Mouse (Mus musculus): ENCODE measurements around the gene Prss48.
"Not testable (repeated sequence)": the region's sequence is repeated elsewhere in the genome, so short reads cannot be mapped to it uniquely, and the experiment has no call there.

Gene Prss48

DNA sequence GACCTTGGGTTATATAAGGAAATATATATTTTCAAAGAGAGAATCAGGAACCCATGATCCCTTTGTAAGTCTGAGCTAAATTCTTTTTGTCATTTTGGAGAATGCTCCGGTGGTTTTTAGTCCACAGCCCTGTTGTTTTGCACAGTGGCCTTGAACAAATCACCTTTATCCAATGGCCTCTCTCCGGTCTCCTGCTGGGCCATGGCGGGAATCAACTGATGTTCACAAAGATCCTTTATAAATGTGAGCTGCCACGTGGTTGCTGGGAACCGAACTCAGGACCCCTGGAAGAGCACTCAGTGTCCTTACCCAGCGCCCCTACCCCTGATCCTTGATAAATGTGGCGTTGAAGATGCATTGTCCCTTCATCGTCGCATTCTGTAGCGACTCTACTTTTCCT, 2.5 kb upstream of the Prss48 start:
- intact Hi-C loops (cut with DNase I): no loop called here

DNA sequence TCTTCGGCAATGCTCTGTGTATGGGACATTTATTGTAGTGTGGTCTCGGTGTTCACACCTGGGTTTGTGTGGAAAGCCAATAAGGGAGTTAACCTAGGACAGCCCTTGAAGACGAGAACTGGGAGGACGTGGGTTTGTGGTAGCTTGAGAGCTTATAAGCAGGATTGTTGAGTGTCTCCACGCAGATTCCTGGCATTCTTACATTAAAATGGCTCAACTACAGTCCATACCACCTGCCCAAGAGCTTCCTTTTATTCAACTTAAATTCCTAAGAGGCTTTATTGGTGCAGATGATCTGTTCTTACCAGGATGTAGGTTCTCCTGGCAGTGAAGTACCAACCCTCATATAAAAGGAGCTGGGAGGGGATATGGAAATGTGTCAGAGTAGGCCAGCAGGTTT, 649 bp upstream of the Prss48 start:
- intact Hi-C loops (cut with DNase I): no loop called here

DNA sequence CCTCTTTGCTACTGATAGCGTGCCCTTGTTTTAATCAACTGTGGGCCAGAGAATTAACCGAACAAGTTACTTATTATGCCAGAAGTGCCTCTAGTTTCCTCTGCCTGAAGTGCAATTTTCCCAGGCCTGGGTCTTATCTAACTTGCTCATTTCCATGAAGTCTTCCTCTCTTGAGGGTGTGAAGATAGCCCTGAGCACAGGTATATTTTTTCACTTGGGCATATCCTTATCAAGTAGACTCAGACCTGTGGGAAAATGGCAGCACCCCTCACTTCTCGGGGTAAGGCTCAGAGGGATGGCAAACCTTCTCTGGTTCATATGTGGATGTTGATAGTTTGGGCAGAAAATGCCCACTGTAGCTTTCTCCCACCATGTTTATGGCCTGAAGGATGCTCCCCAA, 1.0 kb downstream of the Prss48 start:
- intact Hi-C loops (cut with DNase I): no loop called here

DNA sequence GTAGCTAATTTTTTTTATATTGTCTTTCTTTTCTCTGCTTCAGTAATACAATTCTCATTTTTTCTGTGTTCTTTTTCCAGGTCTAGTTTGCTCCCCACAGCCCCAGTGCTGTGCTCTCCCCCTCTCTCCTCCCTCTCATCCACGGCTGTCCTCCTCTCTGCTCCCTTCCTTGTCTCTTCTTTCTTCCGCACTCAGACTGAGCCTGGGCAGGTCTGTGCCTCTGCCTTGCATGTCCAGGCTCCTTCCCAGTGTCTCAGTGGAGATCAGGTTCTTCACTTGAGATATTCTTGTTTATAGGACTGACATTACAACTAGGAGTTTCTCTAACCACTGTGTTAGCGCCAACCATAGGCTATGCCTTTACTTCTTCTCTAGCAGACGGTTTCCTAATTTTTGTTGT, 7.6 kb downstream of the Prss48 start:
- intact Hi-C loops (cut with DNase I): no loop called here

DNA sequence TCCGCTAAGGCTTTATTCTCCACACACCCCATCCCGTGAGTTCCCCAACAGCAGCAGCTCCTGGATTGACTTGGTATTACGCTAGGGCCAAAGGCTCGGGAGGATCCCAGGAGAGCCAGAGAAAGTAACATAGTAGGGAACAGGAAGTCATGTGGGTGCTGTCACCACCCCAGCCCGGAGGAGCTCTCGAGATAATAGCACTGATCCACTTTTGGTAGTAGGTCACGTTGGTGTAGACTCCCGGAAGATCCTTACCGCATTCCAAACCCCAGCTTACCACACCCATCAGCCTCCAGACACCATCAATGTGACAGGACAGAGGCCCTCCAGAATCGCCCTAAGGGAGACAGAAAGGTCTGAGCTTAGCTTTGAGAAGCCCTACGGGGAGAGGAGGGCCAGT, 8.5 kb downstream of the Prss48 start:
- intact Hi-C loops (cut with DNase I): no loop called here

DNA sequence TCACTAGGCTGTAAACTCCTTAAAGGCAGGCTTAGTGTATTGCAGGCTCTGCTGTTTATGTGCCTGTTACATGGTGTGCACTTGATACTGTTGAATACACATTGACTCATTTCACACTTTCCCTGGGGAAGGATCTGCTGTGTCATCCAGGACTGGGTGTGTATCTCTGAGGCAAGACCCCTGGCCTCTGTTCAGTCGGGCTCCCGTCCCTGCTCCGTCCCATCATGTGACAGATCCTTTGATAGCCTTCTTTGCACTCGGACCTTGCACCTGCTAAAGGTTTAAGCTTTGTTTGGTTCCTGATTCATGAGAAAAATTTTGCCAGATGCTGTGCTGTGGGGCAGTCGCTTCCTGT, 10.5 kb downstream of the Prss48 start:
- intact Hi-C loops (cut with DNase I): no loop called here

DNA sequence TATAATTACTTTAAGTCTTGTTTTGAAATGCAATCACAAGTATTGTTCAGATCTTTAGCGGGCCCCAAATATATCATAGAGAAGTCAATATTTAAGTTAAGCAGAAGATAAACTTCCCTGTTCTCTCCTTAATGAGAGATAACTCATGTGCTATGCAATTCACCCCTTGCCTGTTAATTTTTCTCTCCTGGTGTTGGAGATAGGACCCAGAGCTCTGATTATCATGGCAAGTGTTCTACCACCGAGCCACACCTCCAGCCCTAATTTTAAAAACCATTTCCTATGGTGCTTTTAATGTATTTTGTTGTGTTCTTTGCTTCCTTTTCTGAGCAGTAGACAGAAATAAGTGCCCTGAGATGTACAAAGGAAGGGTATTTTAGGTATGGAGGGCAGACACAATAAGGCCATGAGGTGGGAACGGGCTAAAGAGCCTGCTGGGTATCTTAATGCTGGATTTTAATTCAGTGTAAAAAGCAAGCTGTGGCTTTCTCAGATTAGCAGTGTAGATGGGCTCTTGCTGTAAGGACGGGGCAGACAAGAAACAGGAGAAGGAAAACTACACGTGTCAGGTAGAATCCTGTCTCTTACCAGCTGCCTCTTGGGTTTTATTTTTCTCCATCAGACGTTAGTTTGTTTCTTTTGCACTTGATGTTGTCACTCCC, 11.0 kb downstream of the Prss48 start:
- intact Hi-C loops (cut with DNase I): no loop called here

DNA sequence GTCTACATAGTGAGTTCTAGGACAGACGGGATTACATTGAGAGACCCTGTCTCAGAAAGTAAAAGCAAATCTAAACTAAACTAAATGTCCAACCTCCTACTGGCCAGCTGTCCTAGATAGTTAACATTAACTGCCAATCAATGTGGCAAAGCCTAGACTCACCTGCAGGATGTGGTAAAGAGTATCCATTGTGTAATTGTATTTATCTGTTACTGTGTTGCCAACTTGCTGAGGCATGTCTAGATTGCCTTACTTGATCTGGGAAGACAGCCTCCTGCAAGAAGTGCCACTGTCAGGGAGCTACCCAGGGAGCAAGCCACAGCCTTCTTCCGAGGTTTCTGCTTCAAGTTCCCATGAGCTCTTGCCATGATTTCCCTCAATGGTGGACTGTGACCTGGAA, 15.1 kb downstream of the Prss48 start:
- intact Hi-C loops (cut with DNase I): no loop called here

DNA sequence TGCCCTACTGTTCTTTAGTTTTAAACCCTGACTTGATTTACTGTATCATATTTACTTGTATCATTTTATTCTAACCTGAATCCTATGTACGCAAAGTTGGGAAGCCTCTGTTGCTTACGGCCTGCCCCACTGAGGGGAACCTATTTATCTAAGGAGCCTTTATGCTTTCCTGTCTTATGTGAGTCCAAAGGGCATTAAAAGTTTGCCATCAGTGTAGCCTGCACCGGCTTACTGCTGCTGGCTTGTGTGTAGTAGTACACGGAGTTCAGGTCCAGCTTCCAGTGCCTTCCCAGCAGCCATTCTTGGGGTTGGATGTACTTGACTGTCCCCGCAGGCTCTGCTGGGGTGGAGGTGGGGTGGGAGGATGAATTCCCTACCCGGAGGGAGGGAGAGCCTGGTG, 17.8 kb downstream of the Prss48 start:
- intact Hi-C loops (cut with DNase I): no loop called here

DNA sequence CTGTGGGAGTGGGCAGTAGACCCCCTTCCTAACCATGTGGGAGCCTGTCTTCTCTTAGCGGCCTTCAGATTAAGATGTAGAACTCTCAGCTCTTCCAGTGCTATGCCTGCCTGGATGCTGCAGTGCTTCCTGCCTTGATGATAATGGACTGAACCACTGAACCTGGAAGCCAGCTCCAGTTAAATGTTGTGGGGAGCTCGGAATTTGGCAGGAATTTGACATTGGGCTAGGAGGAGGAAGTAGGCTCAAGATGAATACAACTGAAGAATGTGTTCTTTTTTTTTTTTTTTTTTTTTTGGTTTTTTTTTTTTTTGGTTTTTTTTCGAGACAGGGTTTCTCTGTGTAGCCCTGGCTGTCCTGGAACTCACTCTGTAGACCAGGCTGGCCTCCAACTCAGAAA, 20.5 kb downstream of the Prss48 start:
- intact Hi-C loops (cut with DNase I): not testable (repeated sequence)

DNA sequence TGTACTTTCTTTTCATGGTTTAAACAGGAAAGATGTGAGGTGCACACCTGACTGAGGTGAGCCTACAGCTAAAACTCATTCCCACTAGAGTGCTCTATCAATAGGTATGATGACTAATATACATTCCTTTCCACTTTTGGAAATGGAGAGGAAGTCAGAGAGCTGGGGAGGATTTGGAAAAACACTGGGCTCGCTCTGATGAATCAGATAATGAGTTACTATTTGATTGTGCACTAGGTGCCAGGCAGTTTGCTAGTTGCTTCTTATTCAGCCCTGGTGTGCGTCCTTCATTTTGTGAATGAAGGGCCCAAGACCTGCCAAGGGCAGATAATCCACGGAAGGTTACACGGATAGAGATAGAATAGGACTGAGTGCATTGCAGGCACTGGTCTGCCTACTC, 22.3 kb downstream of the Prss48 start:
- intact Hi-C loops (cut with DNase I): no loop called here

DNA sequence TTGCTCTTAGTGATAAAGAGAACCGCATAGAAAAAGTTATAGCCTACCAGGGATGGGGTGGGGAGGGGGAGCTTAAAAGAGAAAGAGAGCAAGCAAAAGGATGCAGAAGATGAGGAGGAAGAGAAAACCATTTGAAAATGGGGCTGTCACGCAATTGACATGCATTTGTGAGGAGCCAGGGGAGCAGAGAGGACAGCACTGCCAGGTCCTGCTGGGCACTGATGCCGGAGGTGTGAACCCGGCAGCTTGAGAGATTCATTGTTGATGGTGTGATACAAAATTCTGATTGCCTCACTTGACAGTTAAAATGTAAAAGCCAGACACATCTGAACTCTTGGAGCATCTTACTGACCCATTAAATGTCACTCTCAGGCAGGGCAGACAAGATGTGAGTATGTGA, 27.8 kb downstream of the Prss48 start:
- intact Hi-C loops (cut with DNase I): no loop called here

DNA sequence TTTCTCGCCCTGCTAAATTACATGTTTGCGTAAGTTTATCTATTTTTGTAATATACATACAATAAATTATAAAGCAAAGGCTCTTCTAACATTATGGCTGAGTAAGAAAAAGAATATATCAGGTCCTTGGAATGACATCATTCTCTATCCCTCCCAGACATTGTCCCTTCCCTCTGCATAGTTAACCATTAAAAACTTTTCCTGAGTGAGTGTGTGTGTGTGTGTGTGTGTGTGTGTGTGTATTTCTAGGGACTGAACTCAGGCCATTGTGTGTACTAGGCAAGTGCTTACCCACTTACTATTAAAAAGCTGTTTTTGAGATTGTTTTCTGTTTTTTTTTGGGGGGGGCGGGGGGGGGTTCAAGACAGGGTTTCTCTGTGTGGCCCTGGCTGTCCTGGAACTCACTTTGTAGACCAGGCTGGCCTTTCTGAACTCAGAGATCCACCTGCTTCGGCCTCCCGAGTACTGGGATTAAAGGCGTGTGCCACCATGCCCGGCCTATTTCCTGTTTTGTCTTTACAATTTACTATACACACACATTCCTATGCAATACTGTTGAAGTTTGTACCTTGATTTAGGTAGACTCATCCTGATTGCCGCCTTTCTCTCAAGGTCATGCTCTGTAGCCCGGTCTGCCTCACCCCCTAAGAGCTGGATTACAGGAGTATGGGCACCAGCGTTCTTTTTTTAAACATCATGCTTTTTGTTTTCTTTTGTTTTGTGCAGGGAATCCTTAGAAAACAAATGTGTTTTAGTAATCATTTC, 28.7 kb downstream of the Prss48 start:
- intact Hi-C loops (cut with DNase I): no loop called here

DNA sequence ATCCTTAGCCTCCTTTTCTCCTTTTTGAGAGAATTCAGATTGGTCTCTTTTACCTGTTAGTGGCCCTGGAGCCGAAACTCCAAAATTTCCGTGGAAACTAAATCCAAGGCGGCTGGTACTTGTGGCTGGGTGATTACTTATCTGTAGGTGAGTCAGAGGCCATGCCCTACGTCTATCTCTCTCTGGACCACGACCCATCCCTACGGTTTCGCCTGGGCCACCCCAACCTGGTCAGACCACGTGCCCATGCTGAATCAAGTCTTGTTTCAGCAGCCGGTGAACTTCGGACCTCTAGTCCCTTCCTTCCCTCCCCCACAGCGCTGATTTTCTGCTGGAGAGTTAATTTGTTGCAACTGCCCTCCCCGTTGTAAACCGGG, 30.7 kb downstream of the Prss48 start:
- intact Hi-C loops (cut with DNase I): no loop called here

DNA sequence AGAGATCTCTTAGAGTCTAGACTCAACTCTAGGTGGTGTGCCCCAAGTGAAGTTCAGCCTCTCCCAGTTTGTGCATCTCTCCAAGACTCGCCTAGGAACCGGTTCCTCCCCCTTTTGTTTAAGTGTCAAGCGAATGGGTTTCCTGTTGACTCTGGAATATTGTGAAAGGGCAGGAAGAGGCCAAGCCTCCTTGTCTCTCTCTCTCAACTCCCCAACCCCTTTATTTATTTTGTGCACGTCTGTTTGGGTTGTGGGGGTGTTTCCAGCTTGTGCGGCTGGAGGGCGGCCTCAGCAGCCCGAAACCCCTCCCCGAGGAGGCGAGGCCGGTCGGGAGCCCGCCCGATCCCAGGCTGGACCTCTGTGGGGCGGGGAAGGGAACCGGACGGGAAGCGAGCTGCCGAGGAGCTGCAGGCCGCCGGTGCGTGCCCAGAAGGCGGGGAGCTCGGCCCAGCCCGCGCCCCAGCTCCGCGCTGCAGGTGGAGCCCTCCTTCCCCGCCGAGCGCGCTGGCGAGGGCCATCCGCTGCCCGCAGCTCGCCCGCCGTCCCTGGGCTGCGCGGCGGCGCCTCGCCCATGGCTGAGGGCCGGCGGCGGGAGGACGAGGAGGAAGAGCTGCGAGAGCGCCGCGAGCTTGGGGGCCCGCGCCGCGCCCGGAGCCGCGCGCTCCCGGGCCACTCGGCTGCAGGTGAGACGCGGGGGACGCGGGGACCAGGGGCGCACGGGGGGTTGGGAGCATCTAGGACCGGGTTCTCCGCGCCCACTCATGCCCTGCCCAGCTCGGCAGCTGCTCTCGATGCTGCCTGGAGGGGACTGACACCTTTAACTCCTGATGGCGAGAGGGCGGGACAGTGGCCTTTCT, 31.3 kb downstream of the Prss48 start, which contains the start of gene Sh3d19:
Gene Sh3d19 (plus strand): TSS at position 368 of the 857 bp plus-strand sequence.
- intact Hi-C loops (cut with DNase I): no loop called here

DNA sequence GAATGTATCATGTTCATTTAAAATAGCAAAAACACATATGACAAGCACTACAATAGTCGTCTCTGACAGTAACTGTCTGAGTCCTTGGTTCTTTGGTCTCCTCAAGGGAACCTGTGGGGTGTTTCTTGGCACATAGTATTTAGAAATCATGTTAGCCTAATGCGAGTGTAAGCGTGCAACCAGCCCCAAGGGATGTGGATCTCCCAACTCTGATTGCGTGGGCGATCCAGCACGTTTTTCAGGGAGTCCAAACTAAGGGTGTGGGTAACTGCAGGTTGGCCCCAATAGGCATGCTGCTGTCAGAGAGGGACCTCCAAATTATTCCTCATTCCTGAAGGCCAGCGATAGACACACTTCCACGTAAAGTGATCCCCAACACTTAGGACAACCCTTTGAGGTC, 33.3 kb downstream of the Prss48 start:
- intact Hi-C loops (cut with DNase I): no loop called here

DNA sequence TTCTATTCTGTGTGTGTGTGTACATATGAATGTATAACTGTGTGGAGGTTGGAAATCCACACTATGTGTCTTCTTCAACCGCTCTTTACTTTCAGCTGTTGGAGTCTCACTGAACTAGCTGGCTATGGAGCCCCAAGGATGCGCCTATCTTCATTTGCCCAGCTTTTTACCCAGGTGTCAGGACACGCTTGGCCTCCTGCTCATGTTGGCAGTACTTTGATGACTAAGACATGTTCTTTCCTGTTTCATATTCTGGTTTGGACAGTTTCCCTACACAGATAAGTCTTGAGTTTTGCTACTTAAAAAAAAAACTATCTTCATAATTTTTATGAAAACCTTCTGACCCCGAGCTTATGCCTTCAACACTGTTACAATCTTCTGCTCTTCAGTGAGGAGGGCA, 36.8 kb downstream of the Prss48 start:
- intact Hi-C loops (cut with DNase I): no loop called here

DNA sequence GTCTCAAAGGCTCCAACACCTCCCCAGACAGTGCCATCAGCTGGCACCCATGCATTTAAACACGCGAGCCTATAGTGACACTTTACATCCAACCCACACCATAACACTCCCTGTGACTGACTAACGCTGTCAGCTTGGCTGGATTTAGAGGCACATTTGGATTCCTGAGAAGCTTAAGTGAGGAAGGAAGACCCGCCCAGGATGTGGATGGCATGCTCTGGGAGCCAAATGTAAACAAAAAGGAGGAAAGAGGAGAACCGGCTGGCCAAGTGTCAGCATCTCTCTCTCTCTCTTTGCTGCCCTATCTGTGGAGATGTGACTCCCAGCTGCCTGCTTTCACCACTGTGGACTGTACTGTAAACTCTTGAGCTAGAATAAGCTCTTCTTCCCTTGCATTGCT, 41.2 kb downstream of the Prss48 start:
- intact Hi-C loops (cut with DNase I): no loop called here

DNA sequence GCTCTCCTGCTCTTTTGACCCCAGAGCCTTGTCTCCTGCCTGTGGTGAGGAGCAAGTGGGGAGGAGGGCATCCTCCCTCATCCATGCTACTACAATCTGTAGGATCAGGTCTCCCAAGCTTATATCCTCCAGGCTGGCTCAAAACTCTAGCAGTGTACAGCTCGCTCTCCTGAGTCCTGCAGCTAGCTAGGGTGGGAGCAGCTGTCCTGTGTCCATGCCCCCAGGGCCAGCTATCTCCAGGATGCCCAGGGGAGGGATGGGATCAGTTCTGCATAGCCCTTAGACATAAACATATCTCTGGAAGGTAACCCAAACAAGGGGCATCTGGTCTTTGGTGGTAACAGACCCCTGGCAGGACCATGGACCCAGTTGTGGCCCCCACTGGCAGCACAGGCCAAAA, 42.6 kb downstream of the Prss48 start:
- intact Hi-C loops (cut with DNase I): no loop called here

DNA sequence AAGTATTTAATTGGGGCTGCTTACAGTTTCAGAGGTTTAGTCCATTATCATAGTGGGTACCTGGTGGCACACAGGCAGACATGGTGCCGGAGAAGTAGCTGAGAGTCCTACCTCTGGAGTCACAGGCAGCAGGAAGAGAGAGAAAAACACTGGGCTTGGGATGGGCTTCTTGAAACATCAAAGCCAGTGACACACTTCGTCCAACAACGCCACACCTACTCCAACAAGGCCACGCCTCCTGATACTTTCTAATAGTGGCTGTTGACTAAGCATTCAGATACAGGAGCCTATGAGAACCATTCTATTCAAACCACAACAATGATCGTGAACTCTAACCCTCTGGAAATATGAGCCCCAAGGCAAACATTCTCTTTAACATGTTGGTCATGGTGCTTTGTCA, 46.6 kb downstream of the Prss48 start:
- intact Hi-C loops (cut with DNase I): no loop called here

DNA sequence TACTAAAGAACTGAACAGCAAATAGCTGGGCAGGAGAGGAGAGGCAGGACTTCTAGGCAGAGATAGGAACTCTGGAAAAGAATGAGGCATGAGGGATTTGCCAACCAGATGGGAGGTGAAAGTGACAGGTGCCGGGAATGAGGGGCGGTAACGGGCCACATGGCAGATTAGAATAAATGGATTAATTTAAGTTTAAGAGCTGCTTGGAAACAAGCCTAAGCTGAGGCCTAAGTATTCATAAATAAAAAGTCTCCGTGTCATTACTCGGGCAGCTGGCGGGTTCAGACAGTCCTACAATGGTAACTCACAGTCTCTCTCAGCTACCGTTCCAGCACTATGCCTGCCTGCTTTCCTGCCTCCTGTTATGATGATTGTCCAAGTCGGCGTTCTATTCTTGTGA, 47.0 kb downstream of the Prss48 start:
- intact Hi-C loops (cut with DNase I): no loop called here

DNA sequence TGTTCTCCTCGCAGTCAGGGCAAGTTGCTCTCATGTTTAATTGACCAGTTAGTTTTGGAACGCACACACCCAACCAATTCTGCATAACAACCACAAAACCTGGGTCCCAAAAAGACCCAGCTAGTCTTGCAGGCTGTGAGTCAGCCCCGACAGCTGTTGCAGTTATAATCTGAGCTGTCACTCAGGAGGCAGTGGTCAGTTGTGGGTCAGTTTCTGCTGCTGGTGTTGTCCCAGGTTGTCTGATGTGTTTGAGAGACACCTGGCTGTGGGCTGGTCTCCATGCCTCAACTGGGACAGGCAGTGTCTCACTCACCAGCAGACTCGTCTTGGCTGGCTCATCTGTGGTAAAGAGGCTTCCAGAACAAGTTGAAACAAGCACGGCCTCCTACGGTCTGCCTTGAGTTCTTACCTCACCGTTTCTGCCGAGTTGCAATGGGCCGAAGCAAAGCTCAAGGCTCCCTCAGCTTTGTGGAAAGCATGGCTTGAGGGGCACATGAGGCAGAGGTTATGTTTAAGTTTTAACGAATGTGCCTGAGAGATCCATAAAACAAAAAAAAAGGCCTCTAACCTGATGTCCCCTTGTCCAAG, 49.5 kb downstream of the Prss48 start:
- intact Hi-C loops (cut with DNase I): no loop called here

Data from adrenal gland (tissue).